Mouse (Mus musculus) stomach, embryonic 15.5 days (tissue): ENCODE results near the gene Msi2. TPM values are rescaled to one million over a fixed set of nuclear protein-coding genes. Genes with fewer than 3 reads are reported as not detected.

Experiments
- ATAC-seq: fragments of 200-750 bp; cut with Nextera tagmentation; 2 replicates; pipeline ENCODE4 v1.8.0; 2017; ENCODE audit warnings: low read depth, moderate number of reproducible peaks, moderate TSS enrichment; ENCODE audit not compliant: insufficient read depth, low FRiP score
- H3K27ac ChIP-seq: fragments of 300-500 bp; sonication (generic); 2 replicates; pipeline ENCODE4 v1.5.1; 2015; ENCODE audit warnings: mild to moderate bottlenecking, inconsistent platforms
- H3K27me3 ChIP-seq: fragments of 300-500 bp; sonication (generic); replicated peaks from 2 replicates; pipeline ENCODE4 v1.6.1; 2015; ENCODE audit warnings: inconsistent platforms
- H3K36me3 ChIP-seq: fragments of 300-500 bp; sonication (generic); 2 replicates; pipeline ENCODE4 v1.6.1; 2015; ENCODE audit warnings: inconsistent platforms
- H3K4me1 ChIP-seq: fragments of 300-500 bp; sonication (generic); 2 replicates; pipeline ENCODE4 v1.6.1; 2015; ENCODE audit warnings: inconsistent platforms
- H3K4me2 ChIP-seq: fragments of 300-500 bp; sonication (generic); 2 replicates; pipeline ENCODE4 v1.6.1; 2015; ENCODE audit warnings: mild to moderate bottlenecking, inconsistent platforms
- H3K4me3 ChIP-seq: fragments of 300-500 bp; sonication (generic); replicated peaks from 2 replicates; pipeline ENCODE4 v1.5.1; 2015; ENCODE audit warnings: inconsistent platforms
- H3K9ac ChIP-seq: fragments of 300-500 bp; sonication (generic); 2 replicates; pipeline ENCODE4 v1.6.1; 2015; ENCODE audit warnings: inconsistent platforms
- H3K9me3 ChIP-seq: fragments of 300-500 bp; sonication (generic); 2 replicates; pipeline ENCODE4 v1.6.1; 2016; ENCODE audit warnings: inconsistent platforms
- WGBS: fragments of 180-500 bp; shearing (Covaris S2); methylation state at CpG from one replicate; pipeline ENCODE4 v1.1.7; 2015; 5-methylcytosine and 5-hydroxymethylcytosine counted together
- polyA plus RNA-seq: library from polyadenylated mRNA; unstranded; fragments of >200 nt; fragmentation: Nextera tagmentation; extraction: Ambion mirVana; gene quantifications from 2 replicates; pipeline ENCODE4 v1.2.1, GENCODE M21; 2015

The Msi2 gene
- polyA plus RNA-seq, 1 experiment from 2014 or later = 13.7 TPM

GRCm38 (mm10) chr11:88506544-88507419 is 211.5 kb downstream of the Msi2 start:
- H3K4me3 ChIP-seq = no peak overlapping the region
- no peaks in the 10 kb centered on the region for H3K4me1 ChIP-seq
- WGBS = 39% methylated on average over 5 of the region's 5 CpGs
- no peaks in the 10 kb centered on the region for H3K27me3 ChIP-seq
- ATAC-seq = no peak
- no peak overlapping the region for H3K27ac ChIP-seq
- no peak overlapping the region for H3K9ac ChIP-seq
- H3K9me3 ChIP-seq = no peaks in the 10 kb centered on the region
- no peaks in the 10 kb centered on the region for H3K36me3 ChIP-seq
- H3K4me2 ChIP-seq = no peak overlapping the region

- Histone ChIP-seq H3K36me3 (no peaks in the 10 kb centered on the region), H3K9me3 (no peaks in the 10 kb centered on the region), H3K27ac (no peak overlapping the region), H3K4me2 (no peak overlapping the region), H3K27me3 (no peaks in the 10 kb centered on the region), H3K9ac (no peak overlapping the region), H3K4me1 (no peaks in the 10 kb centered on the region), H3K4me3 (no peak overlapping the region)
- WGBS = 86% methylated on average over 13 of the region's 13 CpGs
- no peak for ATAC-seq
These were observed 212.2 kb downstream of the Msi2 start for GRCm38 (mm10) chr11:88506109-88506508.

DNA sequence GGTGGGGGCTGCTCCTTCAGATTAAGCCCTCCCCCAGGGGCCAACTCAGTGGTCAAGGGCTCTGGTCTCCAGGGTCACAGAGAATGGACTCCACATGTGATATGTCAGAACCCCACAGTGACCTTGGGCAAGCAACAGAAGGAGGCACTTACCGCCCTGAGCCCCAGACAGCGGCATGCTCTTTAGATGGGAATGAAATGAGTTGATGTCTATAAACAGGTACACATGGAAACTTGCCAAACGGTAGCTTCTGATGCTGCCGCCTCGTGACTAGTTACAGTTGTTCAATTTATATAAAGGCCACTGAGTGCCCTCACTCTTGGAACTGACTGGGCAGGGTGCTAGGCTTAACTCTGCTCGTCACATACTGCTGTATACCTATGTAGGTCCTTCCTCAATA is 215.7 kb downstream of the Msi2 start:
- WGBS = 79% methylated on average over 6 of the region's 6 CpGs
- Histone ChIP-seq H3K4me2 (no peak overlapping the region), H3K4me3 (no peak overlapping the region), H3K36me3 (no peaks in the 10 kb centered on the region), H3K9me3 (no peaks in the 10 kb centered on the region), H3K27ac (no peak overlapping the region), H3K4me1 (no peaks in the 10 kb centered on the region), H3K27me3 (no peaks in the 10 kb centered on the region), H3K9ac (no peak overlapping the region)
- no peak for ATAC-seq

DNA sequence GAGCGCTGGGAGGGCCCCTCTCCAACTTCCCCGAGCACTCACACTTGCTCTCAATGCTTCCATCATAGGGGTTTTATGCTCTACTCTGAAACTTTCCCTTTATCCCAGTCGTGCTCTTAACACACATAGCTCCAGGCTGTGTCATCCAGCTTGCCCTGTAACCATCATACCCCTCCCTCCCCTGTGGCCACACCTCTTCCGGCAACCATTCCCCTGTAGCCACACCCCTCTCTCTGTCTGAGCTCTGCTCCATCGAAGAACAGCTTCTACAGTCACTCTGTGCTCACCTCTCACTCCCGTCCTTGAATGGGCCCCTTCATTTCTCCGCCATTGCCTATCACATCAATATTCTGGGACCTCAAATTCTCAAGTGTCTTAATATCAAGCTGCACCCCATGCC is 219.8 kb downstream of the Msi2 start:
- WGBS = 63% methylated on average over 7 of the region's 7 CpGs
- no peak overlapping the region for H3K4me2 ChIP-seq
- no peaks in the 10 kb centered on the region for H3K9me3 ChIP-seq
- no peaks in the 10 kb centered on the region for H3K27me3 ChIP-seq
- no peaks in the 10 kb centered on the region for H3K36me3 ChIP-seq
- H3K9ac ChIP-seq = no peak overlapping the region
- no peak for ATAC-seq
- H3K4me1 ChIP-seq = no peaks in the 10 kb centered on the region
- no peak overlapping the region for H3K4me3 ChIP-seq
- H3K27ac ChIP-seq = no peak overlapping the region

GRCm38 (mm10) chr11:88496460-88496859 is 221.9 kb downstream of the Msi2 start:
- no peaks in the 10 kb centered on the region for H3K4me1 ChIP-seq
- no peak overlapping the region for H3K9ac ChIP-seq
- 77% methylated on average over 5 of the region's 5 CpGs for WGBS
- H3K4me2 ChIP-seq = no peak overlapping the region
- no peaks in the 10 kb centered on the region for H3K27me3 ChIP-seq
- H3K4me3 ChIP-seq = no peak overlapping the region
- no peaks in the 10 kb centered on the region for H3K36me3 ChIP-seq
- no peak overlapping the region for H3K27ac ChIP-seq
- ATAC-seq = no peak
- no peaks in the 10 kb centered on the region for H3K9me3 ChIP-seq

GRCm38 (mm10) chr11:88495759-88496158 is 222.6 kb downstream of the Msi2 start:
- Histone ChIP-seq H3K9me3 (no peaks in the 10 kb centered on the region), H3K9ac (no peak overlapping the region), H3K4me2 (no peak overlapping the region), H3K27me3 (no peaks in the 10 kb centered on the region), H3K36me3 (no peaks in the 10 kb centered on the region), H3K27ac (no peak overlapping the region), H3K4me3 (no peak overlapping the region), H3K4me1 (no peaks in the 10 kb centered on the region)
- 80% methylated on average over 5 of the region's 5 CpGs for whole genome bisulfite sequencing
- no peak for ATAC-seq

- H3K4me3 ChIP-seq = no peak overlapping the region
- no peak overlapping the region for H3K4me2 ChIP-seq
- H3K36me3 ChIP-seq = no peaks in the 10 kb centered on the region
- H3K9ac ChIP-seq = no peak overlapping the region
- WGBS = 69% methylated on average over 3 of the region's 3 CpGs
- no peaks in the 10 kb centered on the region for H3K27me3 ChIP-seq
- no peak overlapping the region for H3K27ac ChIP-seq
- no peaks in the 10 kb centered on the region for H3K9me3 ChIP-seq
- ATAC-seq = no peak
- H3K4me1 ChIP-seq = no peaks in the 10 kb centered on the region
These were observed 223.3 kb downstream of the Msi2 start for GRCm38 (mm10) chr11:88495018-88495417.

GRCm38 (mm10) chr11:88493795-88494559 is 224.3 kb downstream of the Msi2 start:
- WGBS = 85% methylated on average over 18 of the region's 18 CpGs
- Histone ChIP-seq H3K27me3 (no peaks in the 10 kb centered on the region), H3K4me1 (no peaks in the 10 kb centered on the region; the same call in 1 of the 2 replicates)

GRCm38 (mm10) chr11:88492585-88492984 is 225.7 kb downstream of the Msi2 start:
- H3K4me1 ChIP-seq = no peaks in the 10 kb centered on the region; the same call in 1 of the 2 replicates
- H3K9ac ChIP-seq = no peak overlapping the region
- WGBS = 90% methylated on average over 2 of the region's 2 CpGs
- no peaks in the 10 kb centered on the region for H3K36me3 ChIP-seq
- no peak overlapping the region for H3K27ac ChIP-seq
- no peaks in the 10 kb centered on the region for H3K27me3 ChIP-seq
- H3K4me2 ChIP-seq = no peak overlapping the region
- H3K9me3 ChIP-seq = no peaks in the 10 kb centered on the region
- ATAC-seq = no peak
- H3K4me3 ChIP-seq = no peak overlapping the region

More at GRCm38 (mm10) chr11:88493795-88494559, 224.3 kb downstream of the Msi2 start:
- Histone ChIP-seq H3K27ac (no peak overlapping the region), H3K4me3 (no peak overlapping the region), H3K4me2 (no peak overlapping the region), H3K9me3 (no peaks in the 10 kb centered on the region), H3K36me3 (no peaks in the 10 kb centered on the region), H3K9ac (no peak overlapping the region)
- ATAC-seq = no peak

DNA sequence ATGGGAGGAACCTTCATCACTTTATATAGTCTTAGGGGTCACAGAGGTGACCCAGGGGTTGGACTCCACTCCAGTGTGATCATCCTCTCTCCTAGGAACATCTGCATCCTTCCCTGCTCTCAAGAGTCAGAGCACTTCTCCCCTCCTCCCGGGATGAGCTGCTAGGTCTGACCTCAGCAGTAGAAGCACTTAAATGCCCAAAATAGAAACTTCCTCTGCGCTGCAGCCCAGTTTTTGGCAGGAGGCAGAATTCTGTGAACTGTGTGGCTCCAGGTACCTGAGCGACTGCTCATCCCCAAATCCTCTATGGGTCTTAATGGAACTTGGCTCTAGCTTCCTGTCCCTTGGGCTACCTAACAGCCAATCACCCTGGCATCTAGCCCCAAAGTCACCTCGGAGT is 228.3 kb downstream of the Msi2 start:
- Histone ChIP-seq H3K27ac (no peak overlapping the region), H3K9me3 (no peaks in the 10 kb centered on the region), H3K36me3 (no peaks in the 10 kb centered on the region), H3K4me3 (no peak overlapping the region), H3K4me2 (no peak overlapping the region), H3K4me1 (peaks cover 9% of the 10 kb centered on the region; the same call in 1 of the 2 replicates), H3K27me3 (no peaks in the 10 kb centered on the region), H3K9ac (no peak overlapping the region)
- WGBS = 66% methylated on average over 4 of the region's 4 CpGs
- ATAC-seq = no peak

DNA sequence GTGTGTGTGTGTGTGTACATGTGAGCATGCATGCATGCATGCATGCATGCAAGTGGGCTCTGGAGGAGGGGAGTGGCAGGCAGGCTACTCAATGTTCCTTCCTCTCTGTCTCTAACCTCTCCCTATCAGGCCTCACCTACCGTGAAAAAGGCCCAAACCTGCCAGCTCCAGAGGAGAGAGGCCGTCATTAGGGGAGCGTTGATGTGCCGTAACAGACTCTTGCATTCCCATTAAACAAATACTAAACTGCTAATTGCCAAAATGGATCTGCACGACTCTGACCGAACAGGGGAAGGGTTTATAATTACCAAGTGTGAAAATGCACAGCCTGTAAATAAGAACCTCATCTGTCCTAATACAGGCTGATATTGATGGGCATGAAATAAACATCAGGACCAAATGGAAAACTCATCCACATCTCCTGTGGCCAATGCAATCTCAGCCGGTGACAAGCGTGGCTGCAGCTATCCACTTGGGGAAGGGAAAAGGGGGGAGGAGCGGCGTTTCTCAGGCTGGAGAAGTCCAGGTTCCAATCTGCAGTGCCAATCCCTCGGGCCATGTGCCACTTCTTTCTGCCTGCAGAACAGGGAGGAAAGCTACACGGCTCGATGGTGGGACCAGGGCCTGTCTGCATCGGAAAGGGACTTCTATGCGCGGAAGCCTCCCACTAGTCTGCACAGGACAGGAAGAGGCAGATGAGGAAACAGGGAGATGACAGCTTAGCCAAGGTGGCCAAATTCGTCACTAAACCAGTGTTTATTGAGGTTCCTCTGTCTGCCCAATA is 229.2 kb downstream of the Msi2 start:
- H3K4me1 ChIP-seq = peaks cover 9% of the 10 kb centered on the region; the same call in 1 of the 2 replicates
- no peak overlapping the region for H3K4me2 ChIP-seq
- no peaks in the 10 kb centered on the region for H3K9me3 ChIP-seq
- H3K27ac ChIP-seq = no peak overlapping the region
- no peaks in the 10 kb centered on the region for H3K27me3 ChIP-seq
- no peaks in the 10 kb centered on the region for H3K36me3 ChIP-seq
- no peak overlapping the region for H3K9ac ChIP-seq
- 77% methylated on average over 17 of the region's 17 CpGs for WGBS
- ATAC-seq = no peak
- no peak overlapping the region for H3K4me3 ChIP-seq
